ENCODE assay signal across 8 mouse cellular contexts in the genomic region with DNA sequence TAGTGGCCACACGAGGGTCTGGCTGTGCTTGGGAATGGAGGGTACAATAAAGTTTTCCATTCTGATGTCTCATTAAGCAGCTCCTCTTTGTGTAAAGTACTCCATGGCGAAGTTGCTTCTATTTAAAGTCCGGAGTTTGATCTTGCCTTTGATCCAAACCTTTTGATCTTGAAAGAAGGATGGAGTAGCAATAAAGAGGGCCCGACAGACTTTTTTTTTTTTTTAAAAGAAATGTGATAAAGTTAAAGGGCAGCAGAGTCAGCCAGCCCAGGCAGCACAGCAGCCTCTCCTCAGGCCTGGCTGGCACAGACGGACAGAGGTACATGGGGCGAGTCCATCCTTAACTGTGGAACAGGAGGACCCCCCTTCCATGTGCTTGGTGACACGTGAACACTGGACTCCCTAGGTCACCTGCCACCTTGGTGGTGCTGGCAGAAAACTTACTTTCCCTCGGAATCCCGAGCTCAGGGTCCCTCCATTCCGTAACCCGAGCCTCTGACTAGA.
DNase-seq lines count a peak whose midpoint lies in the region; ATAC-seq lines count a peak whose summit lies in the region.

No protein-coding gene starts in this region.

- H3K4me1 ChIP-seq in lung, embryonic 15.5 days, result peaks cover 58% of the 10 kb centered on the region
- H3K4me1 ChIP-seq in hindbrain, embryonic 10.5 days (replicated peaks), result peaks cover 39% of the 10 kb centered on the region
- H3K4me1 ChIP-seq in midbrain, embryonic 10.5 days, result peaks cover 38% of the 10 kb centered on the region

- 4% methylated on average over 11 of the region's 11 CpGs for WGBS in lung, embryonic 15.5 days
- 5% methylated on average over 11 of the region's 11 CpGs for WGBS in hindbrain, embryonic 10.5 days
- 2% methylated on average over 11 of the region's 11 CpGs for WGBS in midbrain, embryonic 10.5 days

- peak overlapping the region; percentile 78 for H3K9ac ChIP-seq in lung, embryonic 15.5 days

- H3K4me2 ChIP-seq in lung, embryonic 15.5 days, result peak overlapping the region; percentile 60

- H3K27ac ChIP-seq in lung, embryonic 15.5 days, result peak overlapping the region; percentile 92
- peak overlapping the region; percentile 92 for H3K27ac ChIP-seq in hindbrain, embryonic 10.5 days
- H3K27ac ChIP-seq in midbrain, embryonic 10.5 days (replicated peaks), result peak overlapping the region; percentile 84

- no peaks in the 10 kb centered on the region for H3K27me3 ChIP-seq in lung, embryonic 15.5 days
- peaks cover 15% of the 10 kb centered on the region for H3K27me3 ChIP-seq in hindbrain, embryonic 10.5 days (ENCODE audit: insufficient read depth, poor library complexity, severe bottlenecking)
- peaks cover 26% of the 10 kb centered on the region for H3K27me3 ChIP-seq in midbrain, embryonic 10.5 days (ENCODE audit: low read depth, poor library complexity, severe bottlenecking)

- intact Hi-C loops in left cerebral cortex, postnatal 4 days (cut with DNase I), result no loop called here

- no peaks in the 10 kb centered on the region for H3K9me3 ChIP-seq in lung, embryonic 15.5 days
- no peaks in the 10 kb centered on the region for H3K9me3 ChIP-seq in hindbrain, embryonic 10.5 days
- H3K9me3 ChIP-seq in midbrain, embryonic 10.5 days (replicated peaks), result no peaks in the 10 kb centered on the region

- no peak for DNase-seq in lung, postnatal 25 days (ENCODE audit: low spot score)
- DNase-seq in embryo, embryonic 10.5 days (ENCODE audit: low spot score), result peak; percentile 62
- no peak for DNase-seq in hindbrain, embryonic 10.5 days (ENCODE audit: low spot score)
- DNase-seq in midbrain, embryonic 10.5 days (ENCODE audit: low spot score), result no peak
- no peak for DNase-seq in left cerebral cortex, postnatal 4 days
- DNase-seq in left cerebral cortex, adult 18-20 months (ENCODE audit: low spot score in 2 of 2), result no peak
- no peak for DNase-seq in frontal cortex, postnatal 10 days (ENCODE audit: low spot score in 2 of 2)

- no peaks in the 10 kb centered on the region for H3K36me3 ChIP-seq in lung, embryonic 15.5 days
- no peaks in the 10 kb centered on the region; the same call in 1 of the 2 replicates for H3K36me3 ChIP-seq in hindbrain, embryonic 10.5 days
- no peaks in the 10 kb centered on the region for H3K36me3 ChIP-seq in midbrain, embryonic 10.5 days

- H3K4me3 ChIP-seq in lung, embryonic 15.5 days, result peak overlapping the region; percentile 63
- H3K4me3 ChIP-seq in hindbrain, embryonic 10.5 days, result peak overlapping the region; percentile 78
- H3K4me3 ChIP-seq in midbrain, embryonic 10.5 days, result peak overlapping the region; percentile 67

- peak; percentile 63 for ATAC-seq in lung, embryonic 15.5 days (ENCODE audit: borderline replicate concordance, extremely low read depth, low FRiP score, low TSS enrichment)
